Mouse (Mus musculus) E14TG2a.4 (cell line): ENCODE measurements at regions not wholly inside any gene's neighbourhood (a gene's known extent, or its start where the extent isn't known, plus 50 kb on each side); places are given as distances from the start of the nearest gene placed in this dataset.

ENCODE experiments used
- CTCF ChIP-seq: conservative IDR thresholded peaks from 2 replicates; pipeline ENCODE4 v1.5.1; 2014; ENCODE audit warnings: low read length
- NANOG ChIP-seq: IDR thresholded peaks from 2 replicates; pipeline ENCODE4 v1.6.1; 2014; ENCODE audit warnings: borderline replicate concordance, low read length, mixed read lengths

GRCm38 (mm10) chr4:140436030-140436429 is 189.4 kb upstream of the Igsf21 start:
- no peak for TF ChIP-seq CTCF
- no peak for TF ChIP-seq NANOG
